ENCODE assay signal across 8 mouse cellular contexts in genomic region chrX:56730828-56731305, GRCm38 (mm10). TPM values are rescaled to one million over a fixed set of nuclear protein-coding genes. Genes with fewer than 3 reads are reported as not detected.
DNase-seq lines count a peak whose midpoint lies in the region; ATAC-seq and TF ChIP-seq lines count a peak whose summit lies in the region.

No protein-coding gene starts in this region.

- H3K27ac ChIP-seq in lung, postnatal 0 days (ENCODE audit: low read length): peak overlapping the region; percentile 87
- H3K27ac ChIP-seq in intestine, embryonic 16.5 days (ENCODE audit: low read length): no peak overlapping the region
- H3K27ac ChIP-seq in neural tube, embryonic 15.5 days (replicated peaks): peak overlapping the region; percentile 86

- peak overlapping the region; percentile 54 for H3K4me2 ChIP-seq in lung, postnatal 0 days (replicated peaks; ENCODE audit: low read depth, low read length)
- H3K4me2 ChIP-seq in intestine, embryonic 16.5 days (ENCODE audit: low read depth, low read length): peak overlapping the region; percentile 60
- peak overlapping the region; percentile 54 for H3K4me2 ChIP-seq in neural tube, embryonic 15.5 days

- H3K36me3 ChIP-seq in lung, postnatal 0 days (ENCODE audit: insufficient read depth, low read length): no peaks in the 10 kb centered on the region
- no peaks in the 10 kb centered on the region for H3K36me3 ChIP-seq in intestine, embryonic 16.5 days (ENCODE audit: control insufficient read depth, insufficient read depth, low read length)
- H3K36me3 ChIP-seq in neural tube, embryonic 15.5 days: no peaks in the 10 kb centered on the region

- H3K4me1 ChIP-seq in lung, postnatal 0 days (ENCODE audit: insufficient read depth, low read depth, low read length): no peaks in the 10 kb centered on the region
- no peaks in the 10 kb centered on the region for H3K4me1 ChIP-seq in intestine, embryonic 16.5 days (ENCODE audit: control insufficient read depth, insufficient read depth, low read length)
- no peaks in the 10 kb centered on the region for H3K4me1 ChIP-seq in neural tube, embryonic 15.5 days

- no peaks in the 10 kb centered on the region for H3K27me3 ChIP-seq in lung, postnatal 0 days (replicated peaks; ENCODE audit: insufficient read depth, low read length)
- 0 out of 2 replicates have a peak, but pooled peaks cover 3% of the 10 kb centered on the region for H3K27me3 ChIP-seq in intestine, embryonic 16.5 days (replicated peaks; ENCODE audit: control insufficient read depth, insufficient read depth, low read length)
- no peaks in the 10 kb centered on the region for H3K27me3 ChIP-seq in neural tube, embryonic 15.5 days (replicated peaks)

- TF ChIP-seq CTCF in lung, postnatal 0 days (IDR thresholded peaks at IDR 0.05): no peak

- H3K4me3 ChIP-seq in lung, postnatal 0 days (ENCODE audit: low read depth, low read length): peak overlapping the region; percentile 49
- H3K4me3 ChIP-seq in intestine, embryonic 16.5 days (ENCODE audit: low read length): peak overlapping the region; percentile 51
- H3K4me3 ChIP-seq in neural tube, embryonic 15.5 days (replicated peaks): peak overlapping the region; percentile 56

- no peak overlapping the region for H3K9ac ChIP-seq in lung, postnatal 0 days (replicated peaks; ENCODE audit: low read depth)
- peak overlapping the region; percentile 64 for H3K9ac ChIP-seq in intestine, embryonic 16.5 days (ENCODE audit: low read depth, low read length)
- H3K9ac ChIP-seq in neural tube, embryonic 15.5 days (replicated peaks): peak overlapping the region; percentile 49

- no peak for ATAC-seq in lung, postnatal 0 days
- ATAC-seq in intestine, embryonic 16.5 days: peak; percentile 24
- peak; percentile 58 for ATAC-seq in neural tube, embryonic 15.5 days (ENCODE audit: low FRiP score)

- H3K9me3 ChIP-seq in lung, postnatal 0 days (ENCODE audit: low read length): no peaks in the 10 kb centered on the region
- no peaks in the 10 kb centered on the region for H3K9me3 ChIP-seq in intestine, embryonic 16.5 days (ENCODE audit: control insufficient read depth, low read length)
- no peaks in the 10 kb centered on the region for H3K9me3 ChIP-seq in neural tube, embryonic 15.5 days (replicated peaks)

- WGBS in lung, postnatal 0 days: 24% methylated on average over 10 of the region's 10 CpGs
- WGBS in intestine, embryonic 16.5 days: 29% methylated on average over 8 of the region's 10 CpGs
- WGBS in neural tube, embryonic 15.5 days: 23% methylated on average over 10 of the region's 10 CpGs

- no peak for TF ChIP-seq EP300 in lung, postnatal 0 days (IDR thresholded peaks at IDR 0.05)

- peak; percentile 67 for DNase-seq in cerebellum, adult 9-10 months
- no peak for DNase-seq in cerebellum, postnatal 36 days
- DNase-seq in lung, postnatal 0 days (ENCODE audit: low spot score): no peak
- DNase-seq in lung, postnatal 4 days: no peak
- no peak for DNase-seq in c-Kit-positive CD71-positive TER-119-positive erythroid progenitor cells, embryonic 14.5 days (ENCODE audit: low spot score)
- no peak for DNase-seq in embryo, embryonic 10.5 days (ENCODE audit: low spot score)

RNA-seq across cellular contexts. Expression of gene Fhl1, which starts 0.7 kb away (rescaled TPM):
- 982 and 1,058 TPM in 2 replicates for polyA plus RNA-seq in lung, postnatal 0 days (2015; fragmentation: Nextera tagmentation; extraction: Ambion mirVana)
- polyA plus RNA-seq in intestine, embryonic 16.5 days (2015; fragmentation: Nextera tagmentation; extraction: Ambion mirVana): 65.2 and 67.0 TPM in 2 replicates
- polyA plus RNA-seq in neural tube, embryonic 15.5 days (2015; fragmentation: Nextera tagmentation; extraction: Ambion mirVana): 189 and 222 TPM in 2 replicates
